Mouse (Mus musculus) heart, postnatal 14 days (tissue): Measurements from ENCODE around the gene Rpl22. TPM values are rescaled to one million over a fixed set of nuclear protein-coding genes. Genes with fewer than 3 reads are reported as not detected.

ENCODE experiments used
- DNase-seq, 2 experiments: peaks; one replicate each; pipeline ENCODE4 v3.0.0; 2021 to 2022
- intact Hi-C: fragments of 180-260 bp; cut with DNase I; formaldehyde crosslinking; loops from one replicate; pipeline ENCODE4 v1.15.1; 2025
- total RNA-seq, 2 experiments: library from RNA; stranded (reverse); gene quantifications; 2 replicates each; pipeline ENCODE4 v1.2.3; 2021

Rpl22 gene
- total RNA-seq, 2 experiments from 2014 or later: 223 to 252 TPM

DNA sequence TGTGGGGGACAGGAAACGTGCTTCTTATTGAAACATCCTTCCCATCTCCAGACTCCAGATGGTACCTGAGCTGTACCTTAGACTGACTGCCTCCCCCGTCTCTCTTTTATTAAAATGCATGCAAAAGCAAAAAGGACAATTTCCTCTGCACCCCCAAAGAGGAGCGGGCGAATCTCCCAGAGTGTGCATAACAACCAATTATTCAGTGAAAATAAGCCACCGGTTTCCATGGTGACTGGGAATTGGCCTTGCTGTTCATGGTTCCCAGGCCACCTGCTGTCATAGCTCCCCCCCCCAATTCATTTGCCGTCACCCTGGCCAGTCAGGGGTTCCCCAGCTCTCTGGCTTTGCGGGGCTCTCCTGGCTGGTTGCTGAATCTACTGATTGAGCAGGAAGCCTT, 39.7 kb downstream of the Rpl22 start:
- DNase-seq: no peak
- intact Hi-C loops: no loop called here

DNA sequence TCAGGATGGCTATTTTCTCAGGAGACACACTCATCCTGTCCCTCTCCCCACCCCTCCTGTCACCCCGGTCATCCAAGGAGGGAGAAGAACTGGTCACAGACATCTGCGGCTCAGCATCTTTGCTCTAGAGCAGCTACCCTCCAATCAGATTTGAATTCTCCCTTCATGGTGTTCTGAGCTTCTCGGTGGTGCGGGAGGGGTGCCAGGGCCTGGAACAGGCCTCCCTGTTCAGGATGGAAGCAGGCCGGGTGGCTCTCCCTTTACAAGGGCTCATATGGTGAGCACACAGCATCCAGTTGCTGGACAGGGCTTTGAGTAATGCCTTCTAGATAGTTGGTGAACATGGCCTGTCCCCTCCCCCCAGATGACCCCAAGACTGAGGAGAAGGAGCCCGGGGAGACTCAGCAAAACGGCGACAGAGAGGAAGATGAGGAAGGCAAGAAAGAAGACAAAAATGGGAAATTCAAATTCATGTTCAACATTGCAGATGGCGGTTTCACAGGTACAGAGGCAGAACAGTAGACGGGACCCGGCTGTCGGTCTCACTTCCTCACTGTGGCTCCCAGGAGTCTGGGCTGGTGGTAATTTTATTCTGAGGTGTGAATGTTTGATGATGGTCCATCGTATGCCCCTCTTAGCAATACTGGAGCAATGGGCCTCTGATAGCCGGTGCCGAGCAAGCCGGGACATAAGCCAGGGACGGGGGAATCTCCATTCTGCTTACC, 57.1 kb downstream of the Rpl22 start:
- DNase-seq: no peak
- intact Hi-C loops: no loop called here

Other genes with a start within 250 kb of the Rpl22 start
- 1 to 10 TPM; 4.0 to 6.7 TPM for gene Tnfrsf25, start 209.8 kb upstream of the Rpl22 start, total RNA-seq
- 1 to 10 TPM; 1.4 to 2.0 TPM for gene Espn, start 173.4 kb upstream of the Rpl22 start, total RNA-seq
- not detected for gene Hes2, start 166.9 kb upstream of the Rpl22 start, total RNA-seq
- gene Acot7, start 147.6 kb upstream of the Rpl22 start, total RNA-seq: 10 to 100 TPM; 37.3 to 39.3 TPM
- gene Gpr153, start 51.5 kb upstream of the Rpl22 start, total RNA-seq: 10 to 100 TPM; 19.9 to 20.6 TPM
- gene Hes3, start 34.1 kb upstream of the Rpl22 start, total RNA-seq: not detected
- 10 to 100 TPM; 25.9 to 27.2 TPM for gene Icmt, start 28.5 kb upstream of the Rpl22 start, total RNA-seq
- gene Rnf207, start 6.7 kb upstream of the Rpl22 start, total RNA-seq: 10 to 100 TPM; 84.5 to 95.8 TPM
- gene Chd5, start 12.9 kb downstream of the Rpl22 start, total RNA-seq: under 1 TPM; 0.10 to 0.60 TPM
- 1 to 10 TPM; 1.8 to 2.3 TPM for gene Nphp4, start 151.0 kb downstream of the Rpl22 start, total RNA-seq
- 1 to 10 TPM; 2.1 to 4.2 TPM for gene Kcnab2, start 152.1 kb downstream of the Rpl22 start, total RNA-seq